Mouse (Mus musculus) G1E (cell line): ENCODE data around the gene Gab3.

ENCODE experiments used
- CTCF ChIP-seq: IDR thresholded peaks from 2 replicates; pipeline ENCODE4 v1.5.1; 2012; ENCODE audit warnings: low read depth, low read length, inconsistent platforms, mixed read lengths
- GATA1 ChIP-seq: IDR thresholded peaks from 2 replicates; pipeline ENCODE4 v1.6.1; 2012; ENCODE audit warnings: borderline replicate concordance, low read length, inconsistent platforms, mixed read lengths
- TAL1 ChIP-seq: conservative IDR thresholded peaks from 2 replicates; pipeline ENCODE4 v1.6.1; 2012; ENCODE audit warnings: low read depth, low read length, inconsistent platforms, mixed read lengths

DNA sequence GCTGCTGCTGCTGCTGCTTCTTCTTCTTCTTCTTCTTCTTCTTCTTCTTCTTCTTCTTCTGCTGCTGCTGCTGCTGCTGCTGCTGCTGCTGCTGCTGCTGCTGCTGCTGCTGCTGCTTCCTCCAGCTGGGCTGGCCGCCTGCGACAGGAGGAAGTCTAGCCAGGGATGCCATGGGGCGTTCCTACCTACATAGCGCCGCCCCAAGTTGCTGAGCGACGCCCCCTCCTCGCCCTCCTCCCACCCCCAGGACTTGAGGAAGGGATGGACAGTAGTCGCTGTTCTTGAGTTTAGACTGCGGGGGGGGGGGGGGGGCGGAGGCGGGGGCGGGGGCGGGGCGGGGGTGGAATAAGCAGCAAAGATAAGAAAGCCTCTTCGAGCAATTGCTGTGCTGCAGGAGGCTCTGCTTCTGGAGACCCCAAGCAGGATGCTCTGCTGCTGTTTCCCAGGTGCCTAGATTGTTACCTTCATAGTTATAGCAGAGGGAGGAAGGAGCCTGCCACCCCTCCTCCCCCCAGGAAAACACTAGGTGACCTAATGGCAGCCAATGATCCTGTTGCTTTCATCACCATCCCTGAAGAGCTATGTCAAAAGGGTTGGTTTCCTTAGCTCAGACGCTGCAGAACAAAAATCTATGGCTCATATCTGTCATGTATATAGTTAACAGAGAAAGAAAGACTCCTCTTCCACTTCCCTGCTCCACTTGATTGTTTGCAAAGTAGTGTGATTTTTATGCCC, at the start of gene Gab3:
- TF ChIP-seq CTCF (no peak), TAL1 (no peak), GATA1 (no peak)
